Mouse (Mus musculus) adrenal gland, adult (tissue): ENCODE measurements around the gene Olfr98.
"Not testable (repeated sequence)": the region's sequence is repeated elsewhere in the genome, so short reads cannot be mapped to it uniquely, and the experiment has no call there.

Experiments
- DNase-seq, 2 experiments: peaks; one replicate each; pipeline ENCODE4 v3.0.0; 2022 to 2023; ENCODE audit warnings: low spot score in 1 of 2; ENCODE audit not compliant: inconsistent age in 2 of 2

Gene Olfr98

GRCm38 (mm10) chr17:37263626-37264025, at the start of gene Olfr98:
Gene Olfr98 (minus strand): TSS chr17:37263749.
- no peak for DNase-seq

- DNase-seq: no peak
Observed at GRCm38 (mm10) chr17:37310146-37310699, 46.7 kb upstream of the Olfr98 start.

- peak in 1 of 2 experiments; percentile 51 for DNase-seq
Observed at GRCm38 (mm10) chr17:37308483-37308882, 44.9 kb upstream of the Olfr98 start.

GRCm38 (mm10) chr17:37304213-37304612, 40.7 kb upstream of the Olfr98 start, which contains the start of gene Olfr101:
Gene Olfr101 (minus strand): TSS chr17:37304313.
- DNase-seq: no peak

- DNase-seq: no peak
Observed at GRCm38 (mm10) chr17:37283360-37283759, 19.8 kb upstream of the Olfr98 start, which contains the start of gene Olfr99. Gene Olfr99 (minus strand): TSS chr17:37283460.

- peak in 1 of 2 experiments; percentile 43 for DNase-seq
Observed at GRCm38 (mm10) chr17:37280331-37280730, 16.8 kb upstream of the Olfr98 start.

- DNase-seq: no peak
Observed at GRCm38 (mm10) chr17:37276573-37276972, 13.0 kb upstream of the Olfr98 start.

GRCm38 (mm10) chr17:37275626-37276248, 12.2 kb upstream of the Olfr98 start:
- DNase-seq: no peak

- peak; percentile 65 to 87 for DNase-seq
Observed at GRCm38 (mm10) chr17:37270702-37271092, 7.1 kb upstream of the Olfr98 start.

- DNase-seq: peak; percentile 87 to 98
Observed at GRCm38 (mm10) chr17:37270058-37270701, 6.6 kb upstream of the Olfr98 start, which contains the start of gene H2-M3. Gene H2-M3 (plus strand): TSS chr17:37270220.

GRCm38 (mm10) chr17:37250544-37250943, 13.0 kb downstream of the Olfr98 start:
- peak in 1 of 2 experiments; percentile 69 for DNase-seq

- no peak for DNase-seq
Observed at GRCm38 (mm10) chr17:37249460-37249859, 14.1 kb downstream of the Olfr98 start.

- peak; percentile 32 to 86 for DNase-seq
Observed at GRCm38 (mm10) chr17:37246715-37247114, 16.8 kb downstream of the Olfr98 start.

- DNase-seq: no peak
Observed at GRCm38 (mm10) chr17:37242198-37242597, 21.4 kb downstream of the Olfr98 start.

GRCm38 (mm10) chr17:37237230-37237629, 26.3 kb downstream of the Olfr98 start, which contains the start of gene Olfr97:
Gene Olfr97 (minus strand): TSS chr17:37237330.
- DNase-seq: not testable (repeated sequence)

- DNase-seq: no peak
Observed at GRCm38 (mm10) chr17:37221879-37222278, 41.7 kb downstream of the Olfr98 start.

GRCm38 (mm10) chr17:37219846-37220245, 43.7 kb downstream of the Olfr98 start, which contains the start of gene Olfr96:
Gene Olfr96 (plus strand): TSS chr17:37220146.
- no peak for DNase-seq

GRCm38 (mm10) chr17:37218486-37218885, 45.1 kb downstream of the Olfr98 start:
- DNase-seq: peak in 1 of 2 experiments; percentile 57

- no peak for DNase-seq
Observed at GRCm38 (mm10) chr17:37213018-37213417, 50.5 kb downstream of the Olfr98 start, which contains the start of gene Olfr95. Gene Olfr95 (minus strand): TSS chr17:37213118.
